Mouse (Mus musculus) ovary, postnatal 36 days (tissue): ENCODE data around the gene Myt1.

Experiments used
- DNase-seq: peaks from one replicate; pipeline ENCODE4 v3.0.0; 2022; ENCODE audit warnings: low spot score, mixed read lengths

Myt1 gene

GRCm38 (mm10) chr2:181763006-181763830, at the start of gene Myt1:
Gene Myt1, plus strand, starts transcription at chr2:181763332.
- no peak for DNase-seq

- no peak for DNase-seq
Observed at GRCm38 (mm10) chr2:181713749-181714148, 49.4 kb upstream of the Myt1 start.

- peak; percentile 28 for DNase-seq
Observed at GRCm38 (mm10) chr2:181714903-181715326, 48.2 kb upstream of the Myt1 start, which contains the start of gene Oprl1. Gene Oprl1, plus strand, starts transcription at chr2:181715016.

GRCm38 (mm10) chr2:181715382-181715781, 47.8 kb upstream of the Myt1 start:
- no peak for DNase-seq

GRCm38 (mm10) chr2:181716991-181717390, 46.1 kb upstream of the Myt1 start:
- DNase-seq = no peak

GRCm38 (mm10) chr2:181720061-181720460, 43.1 kb upstream of the Myt1 start:
- DNase-seq = no peak

- no peak for DNase-seq
Observed at GRCm38 (mm10) chr2:181721200-181721599, 41.9 kb upstream of the Myt1 start.

GRCm38 (mm10) chr2:181722213-181722612, 40.9 kb upstream of the Myt1 start:
- DNase-seq = peak; percentile 29

GRCm38 (mm10) chr2:181727659-181728262, 35.4 kb upstream of the Myt1 start:
- no peak for DNase-seq

GRCm38 (mm10) chr2:181730051-181730450, 33.1 kb upstream of the Myt1 start:
- DNase-seq = no peak

- no peak for DNase-seq
Observed at GRCm38 (mm10) chr2:181752626-181753025, 10.5 kb upstream of the Myt1 start.

- no peak for DNase-seq
Observed at GRCm38 (mm10) chr2:181758147-181758725, 4.9 kb upstream of the Myt1 start.

- DNase-seq = no peak
Observed at GRCm38 (mm10) chr2:181759041-181759440, 4.1 kb upstream of the Myt1 start.

- DNase-seq = no peak
Observed at GRCm38 (mm10) chr2:181763886-181764527, 875 bp downstream of the Myt1 start.

- DNase-seq = peak; percentile 45
Observed at GRCm38 (mm10) chr2:181764600-181764999, 1.5 kb downstream of the Myt1 start.

- DNase-seq = no peak
Observed at GRCm38 (mm10) chr2:181765251-181765650, 2.1 kb downstream of the Myt1 start.

- DNase-seq = no peak
Observed at GRCm38 (mm10) chr2:181766672-181767557, 3.8 kb downstream of the Myt1 start.

- no peak for DNase-seq
Observed at GRCm38 (mm10) chr2:181768451-181768850, 5.3 kb downstream of the Myt1 start.

- DNase-seq = no peak
Observed at GRCm38 (mm10) chr2:181769397-181769796, 6.3 kb downstream of the Myt1 start.

GRCm38 (mm10) chr2:181773203-181773602, 10.1 kb downstream of the Myt1 start:
- no peak for DNase-seq

- DNase-seq = no peak
Observed at GRCm38 (mm10) chr2:181775786-181776185, 12.7 kb downstream of the Myt1 start.
